Mouse (Mus musculus) testis, adult 10 weeks (tissue): ENCODE data around the gene Upk3b. TPM values are rescaled to one million over a fixed set of nuclear protein-coding genes. Genes with fewer than 3 reads are reported as not detected.

Source experiments
- polyA plus RNA-seq: library from polyadenylated mRNA; stranded (reverse); fragments of 350-450 nt; fragmentation: Illumina TruSeq; extraction: RNeasy Lipid Tissue Mini Kit (QIAGEN cat#74804); gene quantifications from one replicate; pipeline ENCODE4 v1.2.3, GENCODE M21; 2014; ENCODE audit warnings: low read depth, low replicate concordance

Upk3b gene
- polyA plus RNA-seq, result 0.28 TPM

GRCm38 (mm10) chr5:136038258-136039214 lies at the start of gene Upk3b:
Upk3b (plus strand) TSS chr5:136038496.

DNA sequence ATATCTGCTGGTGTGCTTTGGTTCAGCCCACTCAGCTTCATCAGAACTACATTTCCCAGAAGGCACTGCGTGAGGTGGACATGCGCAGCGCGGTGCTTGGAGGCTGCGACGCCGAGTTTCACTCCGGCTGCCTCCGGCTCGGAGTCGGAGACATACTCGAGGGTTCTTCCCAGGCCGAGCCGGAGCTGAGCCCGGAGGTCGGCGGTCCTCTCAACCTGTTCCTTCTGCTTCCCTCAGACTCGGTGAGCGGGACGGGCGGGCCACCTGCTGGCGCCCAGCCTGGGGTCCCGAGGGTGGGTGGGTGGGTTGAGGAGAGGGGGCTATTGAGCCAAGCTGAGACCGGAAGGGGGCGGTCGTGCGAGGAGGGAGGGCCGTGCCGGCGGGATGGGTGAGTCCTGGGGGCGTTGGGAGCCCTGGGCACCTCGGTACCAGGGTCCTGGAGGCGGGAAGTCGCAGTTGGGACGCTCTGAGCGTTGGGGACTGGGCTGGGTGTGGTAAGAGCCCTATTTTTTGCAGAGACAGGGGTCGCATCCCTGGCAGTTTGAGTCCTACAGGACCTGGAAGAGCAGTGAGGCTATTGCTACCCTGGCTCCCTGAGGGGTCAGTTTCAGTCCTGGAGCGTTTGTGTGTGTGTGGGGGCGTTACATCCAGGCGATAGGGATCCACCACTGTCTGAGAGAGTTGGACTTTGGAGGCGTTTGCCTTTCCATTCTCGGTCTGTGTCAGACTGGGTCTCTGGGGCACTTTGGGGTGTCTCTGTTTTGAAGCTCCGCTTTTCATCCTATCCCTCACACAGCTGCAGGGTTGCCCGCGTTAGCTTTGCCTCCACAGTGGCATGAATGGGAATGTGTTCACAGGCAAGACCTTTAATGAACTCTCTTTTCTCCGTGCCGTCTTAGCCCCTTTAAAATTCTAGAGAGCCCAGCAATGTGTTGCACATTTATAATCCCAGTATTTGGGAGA lies 43.3 kb upstream of the Upk3b start, which contains the start of gene Dtx2:
Dtx2 (plus strand) TSS at position 76 of the 963 bp plus-strand sequence.

DNA sequence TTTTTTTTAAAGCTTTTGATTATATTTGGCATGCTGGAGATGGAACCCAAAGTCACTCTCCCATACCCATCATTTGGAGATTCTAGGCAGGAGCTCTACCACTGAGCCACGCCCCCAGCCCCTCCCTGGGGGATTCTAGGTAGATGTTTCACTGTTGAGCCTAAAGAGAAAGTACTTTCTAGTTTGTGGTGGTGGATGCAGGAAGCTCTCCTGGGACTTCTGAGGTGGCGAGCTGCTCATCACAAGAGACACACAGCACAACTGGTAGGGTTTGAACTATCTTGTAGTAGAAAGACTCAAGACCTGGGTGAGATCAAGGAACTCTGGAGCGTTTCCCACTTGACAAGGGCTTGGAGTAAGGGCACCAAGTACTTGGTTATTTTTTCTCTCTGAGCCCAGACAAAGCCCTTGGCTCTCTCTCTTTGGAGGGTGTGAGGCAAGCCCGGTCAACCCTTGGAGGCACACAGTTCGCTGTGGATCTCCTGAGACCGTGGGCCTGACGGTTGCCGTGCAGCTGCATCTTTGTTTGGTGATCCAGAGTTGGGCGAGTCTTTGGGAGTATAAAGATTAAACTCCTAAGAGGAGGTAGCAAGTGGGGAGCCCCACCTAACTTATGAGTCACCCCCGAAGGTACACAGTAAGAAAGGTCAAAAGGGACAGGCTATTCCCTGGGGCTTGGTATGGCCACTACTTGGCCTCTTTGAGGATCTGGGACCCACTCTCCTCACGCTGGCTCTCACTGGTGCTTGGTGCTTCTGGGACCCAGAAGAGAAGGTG lies 16.2 kb downstream of the Upk3b start, which contains the start of gene Upk3bl:
Upk3bl (plus strand) TSS at position 192 of the 777 bp plus-strand sequence.

GRCm38 (mm10) chr5:136083669-136084107 lies 45.4 kb downstream of the Upk3b start, which contains the start of gene Rasa4:
Rasa4 (plus strand) TSS chr5:136083916.

Other genes starting within 250 kb of the Upk3b start
- gene Srrm3, start 231.6 kb upstream of the Upk3b start, polyA plus RNA-seq, result 0.04 TPM
- gene Hspb1, start 150.6 kb upstream of the Upk3b start, polyA plus RNA-seq, result 0.99 TPM
- 16.5 TPM for gene Ywhag, start 103.9 kb upstream of the Upk3b start, polyA plus RNA-seq
- 0.18 TPM for gene Ssc4d, start 64.0 kb upstream of the Upk3b start, polyA plus RNA-seq
- not detected for gene Zp3, start 58.4 kb upstream of the Upk3b start, polyA plus RNA-seq
- 1.4 TPM for gene Dtx2, start 43.7 kb upstream of the Upk3b start, polyA plus RNA-seq
- gene Upk3bl, start 16.0 kb downstream of the Upk3b start, polyA plus RNA-seq, result 1.8 TPM
- gene Rasa4, start 45.4 kb downstream of the Upk3b start, polyA plus RNA-seq, result not detected
- 4.8 TPM for gene Polr2j, start 78.1 kb downstream of the Upk3b start, polyA plus RNA-seq
- gene Lrwd1, start 97.6 kb downstream of the Upk3b start, polyA plus RNA-seq, result 5.0 TPM
- 2.9 TPM for gene Alkbh4, start 97.7 kb downstream of the Upk3b start, polyA plus RNA-seq
- gene Orai2, start 132.2 kb downstream of the Upk3b start, polyA plus RNA-seq, result 1.3 TPM
- 73.8 TPM for gene Prkrip1, start 160.5 kb downstream of the Upk3b start, polyA plus RNA-seq
- gene Sh2b2, start 208.1 kb downstream of the Upk3b start, polyA plus RNA-seq, result 0.15 TPM